23 mouse cellular contexts compared by ENCODE assay signal in genomic region chr11:57662231-57662630, GRCm38 (mm10). TPM values are rescaled to one million over a fixed set of nuclear protein-coding genes. Genes with fewer than 3 reads are reported as not detected.
DNase-seq lines count a peak whose midpoint lies in the region; ATAC-seq lines count a peak whose summit lies in the region.
"Had no signal": no experiment of that assay in that cellular context is flagged by ENCODE, and none has a peak within 500 bp of the region (broad histone marks: within the 10 kb centered on the region; RNA-seq: fewer than 3 reads in every experiment).

No protein-coding gene starts in this region.

- H3K27me3 ChIP-seq in liver, embryonic 15.5 days, result no peaks in the 10 kb centered on the region
- no peaks in the 10 kb centered on the region for H3K27me3 ChIP-seq in liver, embryonic 11.5 days (replicated peaks; ENCODE audit: control insufficient read depth, insufficient read depth, low read length)
- H3K27me3 ChIP-seq: hindbrain, embryonic 15.5 days; kidney, embryonic 15.5 days; limb, embryonic 12.5 days; neural tube, embryonic 15.5 days; Patski had no signal

- no peak overlapping the region for H3K4me3 ChIP-seq in liver, embryonic 15.5 days (replicated peaks)
- H3K4me3 ChIP-seq in liver, embryonic 11.5 days (ENCODE audit: low read depth, low read length), result no peak overlapping the region
- H3K4me3 ChIP-seq: embryonic facial prominence, embryonic 10.5 days; hindbrain, embryonic 15.5 days; kidney, embryonic 15.5 days; limb, embryonic 12.5 days; megakaryocyte, embryonic 14.5 days; neural tube, embryonic 15.5 days had no signal

- DNase-seq in adrenal gland, postnatal 14 days, result peak; percentile 2
- no peak for DNase-seq in adrenal gland, adult (ENCODE audit: inconsistent age in 2 of 2, low spot score in 1 of 2)
- DNase-seq in heart, adult 11 months, result peak; percentile 82
- no peak for DNase-seq in heart, adult 8-10 months (ENCODE audit: low spot score)
- DNase-seq in liver, embryonic 11.5 days (ENCODE audit: low spot score), result no peak
- DNase-seq in gastrocnemius, postnatal 10 days, result peak; percentile 49
- DNase-seq: adrenal gland, postnatal 25 days; heart, postnatal 10 days; kidney, postnatal 4 days; layer of hippocampus, adult 9-11 months; lung, adult 18-20 months had no signal

- no peak overlapping the region for H3K9ac ChIP-seq in liver, embryonic 15.5 days
- no peak overlapping the region for H3K9ac ChIP-seq in liver, embryonic 11.5 days (ENCODE audit: low read depth, low read length)
- H3K9ac ChIP-seq: hindbrain, embryonic 15.5 days; kidney, embryonic 15.5 days; limb, embryonic 12.5 days; neural tube, embryonic 15.5 days had no signal

- no peaks in the 10 kb centered on the region for H3K9me3 ChIP-seq in liver, embryonic 15.5 days (replicated peaks)
- no peaks in the 10 kb centered on the region for H3K9me3 ChIP-seq in liver, embryonic 11.5 days (ENCODE audit: control insufficient read depth, low read length)
- H3K9me3 ChIP-seq: embryonic facial prominence, embryonic 10.5 days; hindbrain, embryonic 15.5 days; kidney, embryonic 15.5 days; limb, embryonic 12.5 days; neural tube, embryonic 15.5 days had no signal

- H3K4me1 ChIP-seq in liver, embryonic 15.5 days (replicated peaks), result peaks cover 74% of the 10 kb centered on the region
- peaks cover 45% of the 10 kb centered on the region for H3K4me1 ChIP-seq in liver, embryonic 11.5 days (replicated peaks; ENCODE audit: control insufficient read depth, insufficient read depth, low read length)
- H3K4me1 ChIP-seq: megakaryocyte, embryonic 14.5 days had no signal

- WGBS in liver, embryonic 15.5 days (ENCODE audit: insufficient replicate concordance), result 84% methylated on average over 4 of the region's 4 CpGs
- 85% methylated on average over 4 of the region's 4 CpGs for WGBS in liver, embryonic 11.5 days

- 0 out of 2 replicates have a peak overlapping the region, but pooled peaks have one; percentile 11 for H3K27ac ChIP-seq in liver, embryonic 15.5 days (replicated peaks)
- no peak overlapping the region for H3K27ac ChIP-seq in liver, embryonic 11.5 days (ENCODE audit: low read depth, low read length)
- H3K27ac ChIP-seq: embryonic facial prominence, embryonic 10.5 days; hindbrain, embryonic 15.5 days; kidney, embryonic 15.5 days; limb, embryonic 12.5 days; neural tube, embryonic 15.5 days had no signal

- ATAC-seq in liver, embryonic 15.5 days (ENCODE audit: insufficient read depth), result no peak
- ATAC-seq in liver, embryonic 11.5 days (replicated peaks; ENCODE audit: low FRiP score), result no peak
- ATAC-seq in activated CD4-positive, CD25-positive, alpha-beta regulatory T cell, adult 4 months, result no peak
- ATAC-seq: intestine, postnatal 0 days; midbrain, embryonic 16.5 days; Patski had no signal

- H3K36me3 ChIP-seq in liver, embryonic 15.5 days (replicated peaks), result peaks cover 25% of the 10 kb centered on the region; the same call in 1 of the 2 replicates
- no peaks in the 10 kb centered on the region for H3K36me3 ChIP-seq in liver, embryonic 11.5 days (ENCODE audit: control insufficient read depth, insufficient read depth, low read length)
- H3K36me3 ChIP-seq: embryonic facial prominence, embryonic 10.5 days; hindbrain, embryonic 15.5 days; kidney, embryonic 15.5 days; limb, embryonic 12.5 days; neural tube, embryonic 15.5 days had no signal

- no peak overlapping the region for H3K4me2 ChIP-seq in liver, embryonic 15.5 days
- no peak overlapping the region for H3K4me2 ChIP-seq in liver, embryonic 11.5 days
- H3K4me2 ChIP-seq: heart, embryonic 11.5 days; hindbrain, embryonic 15.5 days; kidney, embryonic 15.5 days; limb, embryonic 12.5 days; neural tube, embryonic 15.5 days had no signal

RNA-seq across cellular contexts. Expression of gene Galnt10, which starts 17.0 kb away (rescaled TPM):
- 39.8 and 46.4 TPM in 2 replicates for total RNA-seq in adrenal gland, postnatal 14 days (2021)
- total RNA-seq in heart, adult 8-10 months (2022), result 1 to 10 TPM; 5.7 to 8.1 (median 6.9) TPM
- polyA plus RNA-seq in liver, embryonic 15.5 days (2015; fragmentation: Nextera tagmentation; extraction: Ambion mirVana), result 27.1 and 30.9 TPM in 2 replicates
- polyA plus RNA-seq in liver, embryonic 11.5 days (2014; fragmentation: Nextera tagmentation; extraction: Ambion mirVana), result 17.5 and 19.8 TPM in 2 replicates
- 10 to 100 TPM; 13.0 to 15.7 TPM for total RNA-seq in gastrocnemius, postnatal 10 days (2021)
- 1 to 10 TPM; 4.1 to 7.6 TPM for polyA plus RNA-seq in activated CD4-positive, CD25-positive, alpha-beta regulatory T cell, adult 4 months (2017; shearing (Covaris generic))

Comparison
In these comparisons a context has a peak if more than half of its experiments do, and no peak if none do; other contexts are left out.
1. DNase-seq: peak in adrenal gland, postnatal 14 days (single experiment), heart, adult 11 months (single experiment) and gastrocnemius, postnatal 10 days (single experiment); none in adrenal gland, adult (0 of 2), heart, adult 8-10 months (single experiment) and liver, embryonic 11.5 days (single experiment).